Mouse (Mus musculus): ENCODE measurements around the gene Lbhd2. TPM values are rescaled to one million over a fixed set of nuclear protein-coding genes. Genes with fewer than 3 reads are reported as not detected.

Gene Lbhd2
- total and polyA plus RNA-seq, 3 experiments, result not detected

- no peak overlapping the region for H3K4me3 ChIP-seq (ENCODE audit: control insufficient read depth in 1 of 2, insufficient read depth in 1 of 2, low read depth in 2 of 2, low read length in 2 of 2)
- no peaks in the 10 kb centered on the region for H3K36me3 ChIP-seq (ENCODE audit: control insufficient read depth in 1 of 2, insufficient read depth in 2 of 2, low read length in 2 of 2)
- no peaks in the 10 kb centered on the region for H3K9me3 ChIP-seq (replicated peaks; ENCODE audit: insufficient read depth, low read length)
- H3K4me1 ChIP-seq (ENCODE audit: control insufficient read depth in 1 of 2, insufficient read depth in 2 of 2, low read length in 2 of 2), result no peaks in the 10 kb centered on the region
- H3K79me2 ChIP-seq (ENCODE audit: control insufficient read depth, insufficient read depth, low read length, poor library complexity), result no peaks in the 10 kb centered on the region
- DNase-seq (ENCODE audit: low read depth, low spot score), result no peak
- H3K9ac ChIP-seq (ENCODE audit: control insufficient read depth, low read depth, low read length, poor library complexity, severe bottlenecking), result no peak overlapping the region
- H3K27ac ChIP-seq (ENCODE audit: control insufficient read depth, low read depth, low read length), result no peak overlapping the region
- peaks cover 0 to 4% of the 10 kb centered on the region in 2 experiments; a peak in 3 of 4 replicates for H3K27me3 ChIP-seq (ENCODE audit: control insufficient read depth in 1 of 2, insufficient read depth in 2 of 2, low read length in 2 of 2)
- TF ChIP-seq POLR2A (IDR thresholded peaks at IDR 0.05; ENCODE audit: control insufficient read depth in 1 of 2, insufficient read depth in 1 of 2, low read depth in 1 of 2, low read length in 2 of 2, poor library complexity in 1 of 2), result 0 out of 4 replicates have a peak, but pooled peaks of 1 of the 2 experiments have one; percentile 27
- TF ChIP-seq TBP (IDR thresholded peaks at IDR 0.05; ENCODE audit: low read depth, low read length), result no peak
Measured at GRCm38 (mm10) chr12:111377986-111378490, 28.6 kb upstream of the Lbhd2 start.

GRCm38 (mm10) chr12:111378812-111379211 lies 27.8 kb upstream of the Lbhd2 start:
- H3K27me3 ChIP-seq (ENCODE audit: control insufficient read depth in 1 of 2, insufficient read depth in 2 of 2, low read length in 2 of 2), result peaks cover 0 to 5% of the 10 kb centered on the region in 2 experiments; a peak in 3 of 4 replicates
- H3K4me3 ChIP-seq (ENCODE audit: control insufficient read depth in 1 of 2, insufficient read depth in 1 of 2, low read depth in 2 of 2, low read length in 2 of 2), result no peak overlapping the region
- no peaks in the 10 kb centered on the region for H3K36me3 ChIP-seq (ENCODE audit: control insufficient read depth in 1 of 2, insufficient read depth in 2 of 2, low read length in 2 of 2)
- no peaks in the 10 kb centered on the region for H3K79me2 ChIP-seq (ENCODE audit: control insufficient read depth, insufficient read depth, low read length, poor library complexity)
- no peaks in the 10 kb centered on the region for H3K4me1 ChIP-seq (ENCODE audit: control insufficient read depth in 1 of 2, insufficient read depth in 2 of 2, low read length in 2 of 2)
- no peak for TF ChIP-seq ZNF384 (IDR thresholded peaks at IDR 0.05; ENCODE audit: low read depth, low read length)
- no peak for TF ChIP-seq MEF2A (IDR thresholded peaks at IDR 0.05; ENCODE audit: extremely low read depth, insufficient replicate concordance, low read depth, low read length, poor library complexity, severe bottlenecking)
- TF ChIP-seq ETS1 (IDR thresholded peaks at IDR 0.05; ENCODE audit: low read depth, low read length), result no peak
- TF ChIP-seq ZMIZ1 (IDR thresholded peaks at IDR 0.05; ENCODE audit: low read depth, low read length), result no peak
- no peak for TF ChIP-seq POLR2AphosphoS5 (IDR thresholded peaks at IDR 0.05; ENCODE audit: borderline replicate concordance, low read depth, low read length)
- TF ChIP-seq USF2 (IDR thresholded peaks at IDR 0.05; ENCODE audit: borderline replicate concordance in 1 of 2, insufficient read depth in 1 of 2, low read depth in 1 of 2, low read length in 2 of 2), result no peak
- TF ChIP-seq NELFE (IDR thresholded peaks at IDR 0.05; ENCODE audit: low read depth, low read length), result no peak
- TF ChIP-seq MAFK (IDR thresholded peaks at IDR 0.05; ENCODE audit: borderline replicate concordance, low read depth, low read length), result no peak
- no peaks in the 10 kb centered on the region for H3K9me3 ChIP-seq (replicated peaks; ENCODE audit: insufficient read depth, low read length)
- no peak overlapping the region for H3K9ac ChIP-seq (ENCODE audit: control insufficient read depth, low read depth, low read length, poor library complexity, severe bottlenecking)
- H3K27ac ChIP-seq (ENCODE audit: control insufficient read depth, low read depth, low read length), result no peak overlapping the region
- DNase-seq (ENCODE audit: low read depth, low spot score), result no peak

- Histone ChIP-seq H3K4me1 (ENCODE audit: control insufficient read depth in 1 of 2, insufficient read depth in 2 of 2, low read length in 2 of 2) (no peaks in the 10 kb centered on the region), H3K79me2 (ENCODE audit: control insufficient read depth, insufficient read depth, low read length, poor library complexity) (no peaks in the 10 kb centered on the region), H3K36me3 (ENCODE audit: control insufficient read depth in 1 of 2, insufficient read depth in 2 of 2, low read length in 2 of 2) (no peaks in the 10 kb centered on the region), H3K9me3 (replicated peaks; ENCODE audit: insufficient read depth, low read length) (no peaks in the 10 kb centered on the region), H3K4me3 (ENCODE audit: control insufficient read depth in 1 of 2, insufficient read depth in 1 of 2, low read depth in 2 of 2, low read length in 2 of 2) (no peak overlapping the region), H3K27ac (ENCODE audit: control insufficient read depth, low read depth, low read length) (no peak overlapping the region), H3K27me3 (ENCODE audit: control insufficient read depth in 1 of 2, insufficient read depth in 2 of 2, low read length in 2 of 2) (peaks cover 0 to 8% of the 10 kb centered on the region in 2 experiments; a peak in 2 of 4 replicates), H3K9ac (ENCODE audit: control insufficient read depth, low read depth, low read length, poor library complexity, severe bottlenecking) (no peak overlapping the region)
- DNase-seq (ENCODE audit: low read depth, low spot score), result no peak
- TF ChIP-seq RAD21 (IDR thresholded peaks at IDR 0.05; ENCODE audit: low read depth, low read length) (no peak), ZMIZ1 (IDR thresholded peaks at IDR 0.05; ENCODE audit: low read depth, low read length) (no peak), ZC3H11A (IDR thresholded peaks at IDR 0.05; ENCODE audit: low read depth, low read length) (no peak), SIN3A (IDR thresholded peaks at IDR 0.05; ENCODE audit: low read length) (no peak), POLR2AphosphoS5 (IDR thresholded peaks at IDR 0.05; ENCODE audit: borderline replicate concordance, low read depth, low read length) (no peak), ETS1 (IDR thresholded peaks at IDR 0.05; ENCODE audit: low read depth, low read length) (no peak), POLR2AphosphoS2 (IDR thresholded peaks at IDR 0.05; ENCODE audit: low read length) (no peak), MXI1 (IDR thresholded peaks at IDR 0.05; ENCODE audit: low read depth, low read length) (no peak), MYC (IDR thresholded peaks at IDR 0.05; ENCODE audit: low read depth, low read length) (no peak), MAFK (IDR thresholded peaks at IDR 0.05; ENCODE audit: borderline replicate concordance, low read depth, low read length) (no peak), BHLHE40 (IDR thresholded peaks at IDR 0.05; ENCODE audit: borderline replicate concordance, low read depth, low read length) (no peak), E2F4 (IDR thresholded peaks at IDR 0.05; ENCODE audit: borderline replicate concordance, low read depth, low read length) (no peak), NELFE (IDR thresholded peaks at IDR 0.05; ENCODE audit: low read depth, low read length) (no peak), SMC3 (IDR thresholded peaks at IDR 0.05; ENCODE audit: low read depth, low read length) (no peak), GATA1 (IDR thresholded peaks at IDR 0.05; ENCODE audit: low read depth, low read length) (no peak), ZNF384 (IDR thresholded peaks at IDR 0.05; ENCODE audit: low read depth, low read length) (no peak), USF2 (IDR thresholded peaks at IDR 0.05; ENCODE audit: borderline replicate concordance in 1 of 2, insufficient read depth in 1 of 2, low read depth in 1 of 2, low read length in 2 of 2) (no peak), JUND (IDR thresholded peaks at IDR 0.05; ENCODE audit: low read depth, low read length) (no peak), CTCF (IDR thresholded peaks at IDR 0.05 in 2 of 3, conservative IDR thresholded peaks at IDR 0.05 in 1 of 3; ENCODE audit: control insufficient read depth in 1 of 3, insufficient read depth in 1 of 3, low read depth in 2 of 3, low read length in 3 of 3, poor library complexity in 1 of 3, severe bottlenecking in 1 of 3) (no peak)
Measured at GRCm38 (mm10) chr12:111385883-111386641, 20.5 kb upstream of the Lbhd2 start.

Measured in MEL (cell line).